Mouse (Mus musculus) B cell, adult 2 months (primary cell): ENCODE results near the gene Snx6.

Source experiments
- DNase-seq, 2 experiments: peaks; one replicate each; pipeline ENCODE4 v3.0.0; 2022

Gene Snx6

DNA sequence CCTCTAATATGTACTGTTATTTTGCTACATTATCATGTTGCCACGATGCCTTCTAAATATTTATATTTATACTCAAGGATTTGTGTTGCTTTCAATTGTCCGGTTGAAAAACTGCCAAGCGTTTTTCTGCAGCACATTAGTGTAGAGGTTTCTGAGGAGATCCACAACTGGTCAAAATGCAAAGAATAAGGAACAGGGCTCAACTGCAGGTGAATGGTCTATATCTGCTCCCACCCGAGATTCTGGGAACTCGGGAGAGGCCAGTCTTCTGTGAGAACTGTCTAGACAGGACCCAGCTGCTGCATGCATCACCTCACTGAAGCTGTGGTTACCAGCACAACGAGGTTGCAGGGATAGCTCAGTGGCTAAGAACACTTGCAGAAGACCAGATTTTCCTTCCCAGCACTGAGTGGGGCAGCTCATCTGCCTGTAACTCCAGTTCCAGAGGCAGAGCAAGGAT, 97.7 kb downstream of the Snx6 start:
- DNase-seq: peak in 1 of 2 experiments; percentile 12

DNA sequence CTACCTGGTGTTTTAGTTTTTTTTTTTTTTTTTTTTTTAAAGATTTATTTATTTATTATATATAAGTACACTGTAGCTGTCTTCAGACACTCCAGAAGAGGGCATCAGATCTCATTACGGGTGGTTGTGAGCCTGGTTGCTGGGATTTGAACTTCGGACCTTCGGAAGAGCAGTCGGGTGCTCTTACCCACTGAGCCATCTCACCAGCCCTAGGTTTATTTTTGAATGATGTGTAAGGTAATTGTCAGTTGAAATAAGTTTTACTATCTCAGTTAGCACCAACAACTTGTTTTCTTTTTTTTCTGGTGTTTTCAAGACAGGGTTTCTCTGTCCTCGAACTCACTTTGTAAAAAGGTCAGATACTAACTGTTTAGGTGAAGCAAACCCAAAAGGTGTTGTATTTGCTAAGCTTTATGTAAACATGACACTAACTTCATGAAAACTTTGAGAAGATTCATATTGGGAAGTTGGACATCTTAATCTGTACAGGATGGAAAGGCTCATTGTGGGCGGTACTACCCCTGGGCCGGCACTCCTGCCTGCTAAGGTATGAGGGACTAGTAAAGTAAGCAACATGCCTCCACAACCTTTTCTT, 98.4 kb downstream of the Snx6 start:
- DNase-seq: peak; percentile 57 to 63
